Mouse (Mus musculus) midbrain, embryonic 16.5 days (tissue): ENCODE measurements around the gene Map1a. TPM values are rescaled to one million over a fixed set of nuclear protein-coding genes. Genes with fewer than 3 reads are reported as not detected.

Experiments
- ATAC-seq: fragments of 200-750 bp; cut with Nextera tagmentation; 2 replicates; pipeline ENCODE4 v1.8.0; 2017; ENCODE audit warnings: moderate TSS enrichment
- H3K27ac ChIP-seq: fragments of 300-500 bp; sonication (generic); 2 replicates; pipeline ENCODE4 v1.5.1; 2014; ENCODE audit warnings: mild to moderate bottlenecking, low read length, mixed read lengths
- H3K27me3 ChIP-seq: fragments of 300-500 bp; sonication (generic); 2 replicates; pipeline ENCODE4 v1.6.1; 2014; ENCODE audit warnings: low read depth, low read length, mixed read lengths; ENCODE audit not compliant: control insufficient read depth, insufficient read depth
- H3K36me3 ChIP-seq: fragments of 300-500 bp; sonication (generic); 2 replicates; pipeline ENCODE4 v1.6.1; 2014; ENCODE audit warnings: mild to moderate bottlenecking, low read length, moderate library complexity, mixed read lengths; ENCODE audit not compliant: control insufficient read depth, insufficient read depth
- H3K4me1 ChIP-seq: fragments of 300-500 bp; sonication (generic); 2 replicates; pipeline ENCODE4 v1.6.1; 2014; ENCODE audit warnings: mild to moderate bottlenecking, low read length, mixed read lengths; ENCODE audit not compliant: control insufficient read depth, insufficient read depth
- H3K4me2 ChIP-seq: fragments of 300-500 bp; sonication (generic); 2 replicates; pipeline ENCODE4 v1.6.1; 2014; ENCODE audit warnings: mild to moderate bottlenecking, low read length, mixed read lengths
- H3K4me3 ChIP-seq: fragments of 300-500 bp; sonication (generic); 2 replicates; pipeline ENCODE4 v1.5.1; 2014; ENCODE audit warnings: low read depth, mild to moderate bottlenecking, low read length, moderate library complexity, mixed read lengths
- H3K9ac ChIP-seq: fragments of 300-500 bp; sonication (generic); 2 replicates; pipeline ENCODE4 v1.6.1; 2014; ENCODE audit warnings: low read depth, low read length, mixed read lengths
- H3K9me3 ChIP-seq: fragments of 300-500 bp; sonication (generic); replicated peaks from 2 replicates; pipeline ENCODE4 v1.6.1; 2014; ENCODE audit warnings: mild to moderate bottlenecking, low read length, mixed read lengths; ENCODE audit not compliant: control insufficient read depth, poor library complexity, severe bottlenecking
- WGBS: fragments of 180-500 bp; shearing (Covaris S2); extraction: QIAGEN DNeasy Blood & Tissue Kit; methylation state at CpG from one replicate; pipeline ENCODE4 v1.1.7; 2014; 5-methylcytosine and 5-hydroxymethylcytosine counted together
- polyA plus RNA-seq: library from polyadenylated mRNA; unstranded; fragments of >200 nt; fragmentation: Nextera tagmentation; extraction: Ambion mirVana; gene quantifications from 2 replicates; pipeline ENCODE4 v1.2.1, GENCODE M21; 2015

The Map1a gene
- polyA plus RNA-seq, 1 experiment from 2014 or later, result 20.1 TPM

GRCm38 (mm10) chr2:121289730-121290540 lies 535 bp downstream of the Map1a start:
- Histone ChIP-seq H3K4me3 (peak overlapping the region; percentile 58), H3K27ac (peak overlapping the region; percentile 94), H3K9me3 (no peaks in the 10 kb centered on the region), H3K4me1 (peaks cover 40% of the 10 kb centered on the region), H3K27me3 (no peaks in the 10 kb centered on the region), H3K36me3 (no peaks in the 10 kb centered on the region), H3K9ac (peak overlapping the region; percentile 67), H3K4me2 (peak overlapping the region; percentile 73)
- ATAC-seq, result peak; percentile 72; the same call in 1 of the 2 replicates
- WGBS, result 2% methylated on average over 36 of the region's 36 CpGs

DNA sequence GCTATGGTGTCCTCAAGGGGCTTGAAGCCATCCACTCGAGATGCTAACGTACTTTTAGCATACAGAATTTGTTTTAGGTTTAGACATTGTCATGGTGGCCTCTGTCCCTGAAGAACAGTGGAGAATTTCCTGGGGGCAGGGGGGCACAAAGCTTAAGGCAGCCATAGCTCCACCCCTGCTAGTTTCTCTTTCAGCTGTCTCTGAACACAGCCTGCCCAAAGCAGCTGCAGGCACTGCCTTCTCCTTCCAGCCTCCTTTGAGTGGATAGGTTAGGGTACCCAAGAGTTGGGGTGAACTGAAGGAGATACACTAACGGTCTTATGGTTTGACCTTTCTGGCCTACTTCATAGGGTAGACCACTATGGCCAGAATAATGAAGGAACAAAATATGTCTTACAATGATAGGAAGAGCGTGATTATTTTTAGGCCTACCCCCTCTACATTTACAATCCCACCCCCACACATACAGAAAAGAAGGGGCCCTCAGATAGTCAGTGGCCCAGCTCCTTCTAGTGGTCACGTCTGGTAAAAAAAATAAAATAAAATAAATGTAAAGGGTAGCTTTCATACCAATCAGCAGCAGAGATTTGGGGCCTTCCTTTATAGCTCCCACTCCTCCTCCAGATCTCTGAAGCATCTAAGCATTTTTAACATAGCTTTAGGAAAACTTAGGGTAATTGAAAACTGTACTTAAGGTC lies 3.1 kb downstream of the Map1a start:
- Histone ChIP-seq H3K27me3 (no peaks in the 10 kb centered on the region), H3K9ac (no peak overlapping the region), H3K4me3 (no peak overlapping the region), H3K9me3 (no peaks in the 10 kb centered on the region), H3K4me2 (no peak overlapping the region), H3K4me1 (peaks cover 56% of the 10 kb centered on the region), H3K36me3 (no peaks in the 10 kb centered on the region), H3K27ac (no peak overlapping the region)
- 71% methylated on average over 5 of the region's 5 CpGs for WGBS
- ATAC-seq, result no peak

DNA sequence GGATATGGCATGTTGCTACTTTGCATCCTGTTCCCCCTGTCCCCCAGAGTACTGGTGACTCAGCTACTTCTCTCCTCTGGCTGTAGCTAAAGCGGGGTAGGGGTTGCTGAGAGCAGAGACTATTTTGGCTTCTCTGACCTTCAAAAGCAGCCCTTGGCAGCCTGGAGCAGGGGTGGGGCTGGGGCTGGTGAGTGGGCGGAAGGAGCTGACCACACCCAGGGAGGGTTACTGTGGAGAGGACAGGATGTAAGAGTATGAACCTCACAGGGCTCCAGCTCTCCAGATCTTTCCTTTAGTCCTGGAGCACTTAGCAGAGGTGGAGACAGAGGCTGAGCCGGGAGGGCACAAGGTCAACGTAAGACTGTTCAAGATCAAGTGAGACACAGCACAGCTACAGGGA lies 4.8 kb downstream of the Map1a start:
- H3K27ac ChIP-seq, result peak overlapping the region; percentile 87
- peaks cover 49% of the 10 kb centered on the region for H3K4me1 ChIP-seq
- 37% methylated on average over 4 of the region's 4 CpGs for WGBS
- peaks cover 2% of the 10 kb centered on the region for H3K36me3 ChIP-seq
- ATAC-seq, result no peak
- H3K4me3 ChIP-seq, result peak overlapping the region; percentile 62
- peak overlapping the region; percentile 74 for H3K9ac ChIP-seq
- peak overlapping the region; percentile 92 for H3K4me2 ChIP-seq
- no peaks in the 10 kb centered on the region for H3K27me3 ChIP-seq
- no peaks in the 10 kb centered on the region for H3K9me3 ChIP-seq

DNA sequence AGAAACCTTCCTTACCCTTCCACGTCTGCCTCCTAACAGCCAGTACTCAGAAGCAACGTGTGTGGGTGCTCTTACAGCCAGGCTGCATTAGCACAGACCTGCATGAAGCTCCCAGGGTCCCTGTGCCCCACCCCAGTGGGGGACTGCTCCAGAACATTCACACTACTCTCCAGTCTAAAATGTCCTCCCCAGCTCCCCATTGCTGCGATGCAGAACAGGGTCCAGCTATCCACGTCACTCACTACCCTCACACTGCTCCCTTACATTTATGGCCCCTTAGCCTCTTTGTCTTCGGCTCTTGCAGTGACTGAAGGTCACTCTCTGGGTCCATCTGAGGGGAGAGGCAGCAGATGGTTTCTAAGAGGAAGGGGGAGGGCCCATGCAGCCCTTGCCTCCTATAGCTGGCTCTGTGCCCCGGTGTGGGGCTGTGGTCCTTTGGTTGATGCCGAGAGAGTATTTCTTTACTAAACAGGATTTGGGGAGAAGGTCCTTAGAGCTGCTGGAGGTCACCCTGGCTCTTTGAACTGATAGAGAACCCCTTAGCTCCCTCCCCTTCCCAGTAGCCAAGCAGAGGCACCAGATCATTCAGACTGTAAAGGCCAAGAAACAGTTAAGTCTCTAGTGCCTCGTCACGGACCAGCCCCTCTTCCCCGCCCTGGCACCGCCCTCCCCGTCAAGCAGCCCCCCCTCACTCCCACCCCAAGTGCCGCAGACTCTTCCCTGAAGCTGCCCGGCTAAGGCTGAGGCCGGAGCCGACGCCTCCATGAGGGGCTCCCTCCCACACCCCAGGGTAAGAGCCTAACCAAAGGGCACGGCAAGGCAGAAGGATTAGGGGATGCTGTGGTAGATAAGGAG lies 5.6 kb downstream of the Map1a start:
- no peaks in the 10 kb centered on the region for H3K9me3 ChIP-seq
- peak overlapping the region; percentile 87 for H3K27ac ChIP-seq
- H3K36me3 ChIP-seq, result peaks cover 7% of the 10 kb centered on the region
- peak overlapping the region; percentile 92 for H3K4me2 ChIP-seq
- H3K9ac ChIP-seq, result peak overlapping the region; percentile 74
- H3K27me3 ChIP-seq, result no peaks in the 10 kb centered on the region
- H3K4me3 ChIP-seq, result peak overlapping the region; percentile 62
- peaks cover 49% of the 10 kb centered on the region for H3K4me1 ChIP-seq
- under 1% methylated on average over 16 of the region's 18 CpGs for WGBS
- ATAC-seq, result peak; percentile 84

- peak overlapping the region; percentile 74 for H3K9ac ChIP-seq
- ATAC-seq, result peak; percentile 54
- WGBS, result 1% methylated on average over 14 of the region's 15 CpGs
- peak overlapping the region; percentile 62 for H3K4me3 ChIP-seq
- H3K27ac ChIP-seq, result peak overlapping the region; percentile 87
- H3K9me3 ChIP-seq, result no peaks in the 10 kb centered on the region
- H3K36me3 ChIP-seq, result peaks cover 13% of the 10 kb centered on the region
- H3K4me1 ChIP-seq, result peaks cover 41% of the 10 kb centered on the region
- H3K27me3 ChIP-seq, result no peaks in the 10 kb centered on the region
- H3K4me2 ChIP-seq, result peak overlapping the region; percentile 92
These were observed 6.5 kb downstream of the Map1a start for GRCm38 (mm10) chr2:121295608-121296571.

GRCm38 (mm10) chr2:121296754-121297231 lies 7.4 kb downstream of the Map1a start:
- ATAC-seq, result no peak
- peaks cover 13% of the 10 kb centered on the region for H3K36me3 ChIP-seq
- H3K27me3 ChIP-seq, result no peaks in the 10 kb centered on the region
- WGBS, result 15% methylated on average over 6 of the region's 6 CpGs
- H3K9me3 ChIP-seq, result no peaks in the 10 kb centered on the region
- peak overlapping the region; percentile 74 for H3K9ac ChIP-seq
- H3K4me2 ChIP-seq, result peak overlapping the region; percentile 92
- peaks cover 38% of the 10 kb centered on the region for H3K4me1 ChIP-seq
- peak overlapping the region; percentile 62 for H3K4me3 ChIP-seq
- peak overlapping the region; percentile 87 for H3K27ac ChIP-seq

DNA sequence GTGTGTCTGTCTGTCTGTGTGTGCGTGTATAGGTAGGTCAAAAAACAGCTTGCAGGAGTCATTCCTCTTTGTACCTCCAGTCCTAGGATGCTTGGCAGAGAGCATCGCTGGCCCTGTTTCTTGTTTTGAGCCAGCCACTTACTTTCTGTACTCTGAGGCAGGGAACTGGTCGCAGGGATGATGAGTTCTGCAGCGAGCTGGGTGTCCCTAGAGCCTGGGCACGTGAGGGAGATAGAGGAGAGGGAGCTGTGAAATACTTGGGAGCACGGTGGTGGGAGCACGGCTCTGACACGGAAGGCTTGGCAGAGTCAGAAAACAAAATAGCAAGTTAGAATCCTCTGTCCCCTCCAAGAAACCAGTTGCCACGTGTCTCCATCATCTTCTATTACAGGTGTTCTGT lies 8.3 kb downstream of the Map1a start:
- Histone ChIP-seq H3K36me3 (peaks cover 20% of the 10 kb centered on the region), H3K4me2 (peak overlapping the region; percentile 92), H3K4me3 (0 out of 2 replicates have a peak overlapping the region, but pooled peaks have one; percentile 3), H3K27ac (no peak overlapping the region), H3K4me1 (peaks cover 38% of the 10 kb centered on the region), H3K9me3 (no peaks in the 10 kb centered on the region), H3K9ac (no peak overlapping the region), H3K27me3 (no peaks in the 10 kb centered on the region)
- WGBS, result 12% methylated on average over 9 of the region's 9 CpGs
- no peak for ATAC-seq

- Histone ChIP-seq H3K27me3 (no peaks in the 10 kb centered on the region), H3K4me2 (peak overlapping the region; percentile 92), H3K4me1 (peaks cover 38% of the 10 kb centered on the region), H3K9ac (no peak overlapping the region), H3K4me3 (0 out of 2 replicates have a peak overlapping the region, but pooled peaks have one; percentile 3), H3K9me3 (no peaks in the 10 kb centered on the region), H3K27ac (no peak overlapping the region), H3K36me3 (peaks cover 20% of the 10 kb centered on the region)
- no peak for ATAC-seq
- WGBS, result 6% methylated on average over 8 of the region's 8 CpGs
These were observed 8.7 kb downstream of the Map1a start for GRCm38 (mm10) chr2:121298131-121298530.
